ENCODE assay signal across 12 mouse cellular contexts in the genomic region with DNA sequence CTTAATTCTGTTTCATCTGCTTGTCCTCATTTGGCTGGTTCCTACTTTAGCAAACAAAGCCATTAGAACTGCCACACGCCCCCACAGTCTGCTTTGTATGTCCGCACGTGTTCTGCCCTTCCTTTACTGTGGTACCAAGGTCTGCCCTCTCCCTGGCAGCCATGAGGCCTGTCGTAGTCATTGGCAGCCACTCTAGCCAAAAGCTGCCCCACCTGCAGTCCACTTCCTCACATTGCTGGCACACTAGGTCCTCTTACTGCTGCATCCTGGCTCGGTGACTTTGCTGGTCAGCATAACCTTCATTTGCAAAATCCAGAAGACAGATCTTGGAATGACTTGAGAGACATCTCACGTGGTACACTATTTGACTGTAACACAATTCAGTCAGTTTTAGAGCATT. TPM values are rescaled to one million over a fixed set of nuclear protein-coding genes. Genes with fewer than 3 reads are reported as not detected.
DNase-seq lines count a peak whose midpoint lies in the region; ATAC-seq and TF ChIP-seq lines count a peak whose summit lies in the region.
"Had no signal": no experiment of that assay in that cellular context is flagged by ENCODE, and none has a peak within 500 bp of the region (broad histone marks: within the 10 kb centered on the region; RNA-seq: fewer than 3 reads in every experiment).

No protein-coding gene starts in this region.

- TF ChIP-seq CTCF in lung, adult 2 months (IDR thresholded peaks at IDR 0.05; ENCODE audit: insufficient read depth, low read length) = peak; percentile 20; the same call in 1 of the 2 replicates

- no peak overlapping the region for H3K4me3 ChIP-seq in lung, adult 2 months (replicated peaks; ENCODE audit: extremely low read depth, low read depth, low read length)
- H3K4me3 ChIP-seq: embryonic facial prominence, embryonic 10.5 days; heart, embryonic 10.5 days had no signal

- WGBS in lung, adult 2 months = 58% methylated on average over 6 of the region's 6 CpGs

- DNase-seq in cerebellum, postnatal 4 days (ENCODE audit: low spot score in 2 of 2) = no peak
- DNase-seq in lung, adult 2 months = no peak
- DNase-seq in lung, postnatal 10 days = no peak
- peak; percentile 68 for DNase-seq in cerebellum, adult 8-10 months
- peak; percentile 31 for DNase-seq in skeletal muscle tissue, adult 2 months (ENCODE audit: low read depth, low spot score)
- DNase-seq in retina, postnatal 1 day = no peak
- DNase-seq: gastrocnemius, postnatal 10 days; heart, postnatal 36 days; kidney, adult 9 months had no signal

- H3K4me1 ChIP-seq in lung, adult 2 months (ENCODE audit: control insufficient read depth, insufficient read depth, low read length) = no peaks in the 10 kb centered on the region
- H3K4me1 ChIP-seq: embryonic facial prominence, embryonic 10.5 days had no signal

- ATAC-seq in cerebellum, adult (ENCODE audit: insufficient number of reproducible peaks, low FRiP score, low TSS enrichment) = peak; percentile 73

- no peak for TF ChIP-seq POLR2A in lung, adult 2 months (IDR thresholded peaks at IDR 0.05; ENCODE audit: borderline replicate concordance, extremely low read depth, low read depth, low read length)

RNA-seq across cellular contexts. Expression of a gene that starts 52.8 kb away (rescaled TPM):
- polyA plus RNA-seq in lung, adult 2 months (2012; rRNA removed) = 107 and 129 TPM in 2 replicates

Comparison
In these comparisons a context has a peak if more than half of its experiments do, and no peak if none do; other contexts are left out.
1. DNase-seq: peak in cerebellum, adult 8-10 months (single experiment) and skeletal muscle tissue, adult 2 months (single experiment); none in cerebellum, postnatal 4 days (0 of 2), lung, adult 2 months (single experiment), lung, postnatal 10 days (single experiment) and retina, postnatal 1 day (single experiment).